Mouse (Mus musculus) liver, postnatal 0 days (tissue): Measurements from ENCODE around the gene Gfra1.

Experiments used
- CTCF ChIP-seq: sonication (generic); IDR thresholded peaks from 2 replicates; pipeline ENCODE4 v1.5.1; 2016; ENCODE audit warnings: antibody characterized with exemption, low read depth
- EP300 ChIP-seq: IDR thresholded peaks from 2 replicates; pipeline ENCODE4 v1.6.1; 2016; ENCODE audit warnings: antibody characterized with exemption, low read depth, mild to moderate bottlenecking

DNA sequence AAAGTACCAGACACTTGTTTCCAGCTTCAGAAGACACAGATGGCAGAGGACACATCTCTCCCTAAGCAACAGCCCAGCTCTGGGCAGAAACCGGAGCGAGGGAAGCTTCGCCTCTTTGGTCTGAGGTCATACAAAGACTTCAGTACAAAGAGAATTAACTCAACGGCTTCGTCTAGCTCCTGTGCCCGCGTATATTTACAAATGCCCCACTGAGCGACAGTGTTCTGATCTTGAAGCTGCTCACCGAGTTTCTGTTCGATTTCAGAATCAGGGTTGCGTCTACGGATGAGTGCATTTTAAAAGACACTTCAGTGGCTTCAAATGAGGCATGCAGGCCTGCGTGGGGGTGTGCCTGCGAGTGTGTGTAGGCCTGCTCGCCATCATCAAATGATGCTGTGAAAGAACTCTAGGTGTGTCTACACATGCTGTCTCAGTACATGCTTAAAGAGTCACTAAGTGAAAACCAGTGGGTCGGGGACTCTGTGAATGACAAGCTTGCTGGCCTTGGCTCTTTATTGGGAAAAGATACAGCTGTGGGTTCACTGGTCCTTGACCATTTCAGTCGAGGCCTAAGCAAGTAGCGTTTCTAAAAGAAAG, 66.8 kb downstream of the Gfra1 start:
- TF ChIP-seq CTCF (no peak), EP300 (no peak)
